Mouse (Mus musculus) heart, postnatal 14 days (tissue): Measurements from ENCODE around the gene Slc37a4. TPM values are rescaled to one million over a fixed set of nuclear protein-coding genes. Genes with fewer than 3 reads are reported as not detected.
"Not testable (repeated sequence)": the region's sequence is repeated elsewhere in the genome, so short reads cannot be mapped to it uniquely, and the experiment has no call there.

Experiments used
- DNase-seq, 2 experiments: peaks; one replicate each; pipeline ENCODE4 v3.0.0; 2021 to 2022
- intact Hi-C: fragments of 180-260 bp; cut with DNase I; formaldehyde crosslinking; loops from one replicate; pipeline ENCODE4 v1.15.1; 2025
- microRNA-seq, 2 experiments: library from miRNA; unstranded; fragments of <30 nt; microRNA quantifications; one replicate each; pipeline ENCODE4 v1.2.0; 2021 to 2022
- total RNA-seq, 2 experiments: library from RNA; stranded (reverse); gene quantifications; 2 replicates each; pipeline ENCODE4 v1.2.3; 2021

Gene Slc37a4
- total RNA-seq, 2 experiments from 2014 or later, result 29.6 to 31.0 TPM

DNA sequence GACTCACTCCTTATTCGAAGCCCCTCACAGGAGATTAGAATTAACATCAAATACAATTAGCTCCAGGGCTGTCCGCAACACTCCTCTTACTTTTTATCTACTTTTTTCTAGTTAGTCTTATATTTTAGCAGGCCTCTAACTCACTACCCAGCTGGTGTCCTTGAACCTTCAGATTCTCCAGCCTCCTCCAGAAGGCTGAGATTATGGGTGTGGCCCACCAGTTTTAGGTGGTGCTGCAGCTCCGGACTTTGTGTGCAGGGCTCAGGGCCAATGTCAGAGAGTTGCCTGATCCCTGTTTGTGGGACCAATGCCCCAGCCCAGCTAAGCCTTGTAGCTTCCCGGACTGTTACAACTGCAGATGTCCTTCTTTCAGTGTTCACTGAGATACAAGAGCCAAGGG is 26.9 kb downstream of the Slc37a4 start:
- intact Hi-C loops, result no loop called here
- no peak for DNase-seq

DNA sequence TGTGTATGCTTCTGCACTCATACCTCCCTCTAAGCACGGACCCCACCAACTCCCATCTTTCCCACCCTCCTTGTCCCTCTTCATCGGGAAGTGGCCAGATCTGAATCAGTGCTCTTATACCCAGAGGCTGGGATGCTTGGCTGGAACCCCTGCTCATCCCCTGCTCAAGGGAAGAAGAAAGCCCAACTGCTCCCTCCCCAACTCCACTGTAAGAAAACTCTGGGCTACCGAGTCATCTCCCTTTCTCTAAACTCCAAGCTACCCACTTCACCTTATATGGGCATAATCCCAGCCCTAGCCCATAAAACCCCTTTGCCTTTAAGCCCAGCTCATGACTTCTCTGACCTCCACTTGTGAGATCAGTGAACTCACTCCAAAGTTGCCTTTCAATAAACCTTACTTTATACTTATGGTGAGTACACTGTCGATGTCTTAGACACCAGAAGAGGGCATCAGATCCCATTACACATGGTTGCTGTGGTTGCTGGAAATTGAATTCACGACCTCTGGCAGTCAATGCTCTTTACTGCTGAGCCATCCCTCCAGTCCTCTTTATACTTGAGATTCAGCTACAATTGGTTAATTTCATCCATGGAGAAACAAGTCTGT is 36.0 kb downstream of the Slc37a4 start:
- DNase-seq, result no peak
- intact Hi-C loops, result no loop called here

DNA sequence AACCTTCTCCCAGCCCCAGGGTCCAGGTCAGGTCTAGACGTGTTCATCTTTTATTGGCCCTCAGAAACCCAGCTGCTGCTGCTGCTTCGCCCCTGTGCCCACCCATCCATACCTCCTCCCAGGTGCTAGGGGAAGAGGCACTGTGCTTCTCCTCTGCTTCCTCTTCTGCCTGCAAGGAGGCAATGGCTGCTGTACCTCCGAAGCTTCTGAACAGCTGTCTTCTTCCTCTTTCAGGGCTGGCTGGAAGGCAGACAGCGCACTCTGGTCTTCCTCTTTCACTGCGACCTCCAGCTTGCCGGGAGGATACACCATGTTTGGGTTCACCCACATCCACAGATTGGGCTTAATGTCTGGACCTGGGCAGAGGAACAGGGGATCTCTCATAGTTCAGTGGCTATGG is 39.1 kb downstream of the Slc37a4 start:
- intact Hi-C loops, result no loop called here
- DNase-seq, result no peak

DNA sequence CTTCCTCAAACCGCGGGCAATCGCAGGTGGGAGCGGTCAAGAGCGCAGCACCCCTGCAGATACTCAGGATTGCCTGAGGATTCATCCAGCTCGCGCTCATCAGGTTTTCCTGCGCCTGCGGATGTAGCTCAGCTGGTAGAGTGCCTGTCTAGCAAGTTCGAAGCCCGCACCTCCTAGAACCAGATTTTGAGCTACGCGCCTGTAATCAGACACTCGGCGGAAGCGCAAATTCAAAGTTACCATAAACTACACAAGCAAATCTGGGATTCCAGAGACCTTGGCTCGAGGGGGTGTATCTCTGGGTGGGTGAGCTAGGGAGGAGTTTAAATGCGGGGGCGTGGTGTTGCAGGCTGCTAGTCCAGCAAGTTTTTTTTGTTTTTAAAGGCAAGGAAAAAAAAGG is 44.3 kb downstream of the Slc37a4 start, which contains the start of gene Foxr1:
Gene Foxr1 (minus strand): TSS at position 176 of the 400 bp plus-strand sequence.
- intact Hi-C loops, result no loop called here

DNA sequence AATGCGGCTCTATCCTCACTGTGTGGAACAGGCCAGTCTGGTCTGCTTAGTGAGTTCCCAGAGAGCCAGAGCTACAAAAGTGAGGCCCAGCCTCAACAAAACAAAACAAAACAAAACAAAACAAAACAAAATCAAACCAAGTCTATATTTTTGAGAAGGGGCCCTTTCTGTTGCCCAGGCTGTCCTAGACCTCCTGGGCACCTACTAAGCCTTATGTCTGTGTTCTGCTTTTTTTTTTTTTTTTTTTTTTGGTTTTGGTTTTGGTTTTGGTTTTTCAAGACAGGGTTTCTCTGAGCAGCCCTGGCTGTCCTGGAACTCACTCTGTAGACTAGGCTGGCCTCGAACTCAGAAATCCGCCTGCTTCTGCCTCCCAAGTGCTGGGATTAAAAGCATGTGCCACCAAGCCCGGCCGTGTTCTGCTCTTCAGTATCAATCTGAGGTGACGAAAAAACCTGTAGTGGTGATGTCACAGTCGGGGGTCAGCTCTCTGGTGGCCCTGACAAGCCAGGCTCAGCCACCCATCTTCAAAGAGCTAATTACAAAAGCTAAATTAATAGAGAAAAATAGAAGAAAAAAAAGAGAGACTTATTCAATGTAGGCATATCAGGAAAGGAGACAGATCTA is 47.9 kb downstream of the Slc37a4 start:
- intact Hi-C loops, DNase-seq: not testable (repeated sequence)

More for the DNA sequence above, 44.3 kb downstream of the Slc37a4 start, which contains the start of gene Foxr1:
- DNase-seq, result no peak

DNA sequence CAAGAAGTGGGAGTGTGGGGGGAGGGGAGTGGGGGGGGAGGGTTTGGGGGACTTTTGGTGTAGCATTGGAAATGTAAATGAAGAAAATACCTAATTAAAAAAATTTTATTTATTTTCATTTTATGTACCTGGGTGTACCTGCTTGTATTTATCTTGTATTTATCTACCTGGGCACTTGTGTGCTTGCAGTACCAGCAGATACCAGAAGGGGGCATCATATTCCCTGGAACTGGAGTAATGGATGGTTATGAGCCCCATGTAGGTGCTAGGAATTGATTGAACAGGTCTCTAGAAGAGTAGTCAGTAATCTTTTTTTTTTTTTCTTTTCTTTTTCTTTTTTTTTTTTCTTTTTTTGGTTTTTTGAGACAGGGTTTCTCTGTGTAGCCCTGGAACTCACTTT is 53.7 kb downstream of the Slc37a4 start:
- no peak for DNase-seq
- intact Hi-C loops, result no loop called here

Small RNAs within 50 kb of the gene (microRNA-seq; reads per million reads assigned to microRNA genes)
- gene Mir7085, result 0.72 to 1.1 reads per million in 2 experiments

Other genes starting within 250 kb of the Slc37a4 start
- gene Cbl, start 162.8 kb upstream of the Slc37a4 start, total RNA-seq, result 10 to 100 TPM; 26.4 to 31.2 TPM
- gene Ccdc153, start 156.2 kb upstream of the Slc37a4 start, total RNA-seq, result 1 to 10 TPM in 1 of 2 experiments, not detected in 1; 1.1 TPM
- 1 to 10 TPM; 2.0 to 2.8 TPM for gene Pdzd3, start 145.4 kb upstream of the Slc37a4 start, total RNA-seq
- gene Nlrx1, start 128.3 kb upstream of the Slc37a4 start, total RNA-seq, result 10 to 100 TPM; 17.3 TPM
- under 1 TPM; 0.72 to 0.73 TPM for gene Abcg4, start 108.2 kb upstream of the Slc37a4 start, total RNA-seq
- gene Hinfp, start 91.2 kb upstream of the Slc37a4 start, total RNA-seq, result 10 to 100 TPM; 11.0 to 11.4 TPM
- 10 to 100 TPM; 15.8 to 16.6 TPM for gene C2cd2l, start 76.6 kb upstream of the Slc37a4 start, total RNA-seq
- gene Dpagt1, start 70.8 kb upstream of the Slc37a4 start, total RNA-seq, result 10 to 100 TPM; 18.8 to 21.0 TPM
- 10 to 100 TPM; 21.6 to 35.0 TPM for gene H2afx, start 62.2 kb upstream of the Slc37a4 start, total RNA-seq
- 10 to 100 TPM; 44.4 to 46.8 TPM for gene Hmbs, start 52.6 kb upstream of the Slc37a4 start, total RNA-seq
- 10 to 100 TPM; 17.8 to 19.5 TPM for gene Vps11, start 35.2 kb upstream of the Slc37a4 start, total RNA-seq
- 10 to 100 TPM; 38.9 to 52.1 TPM for gene Hyou1, start 17.4 kb upstream of the Slc37a4 start, total RNA-seq
- 100 to 1,000 TPM; 728 to 854 TPM for gene Rps25, start 10.3 kb downstream of the Slc37a4 start, total RNA-seq
- 10 to 100 TPM; 32.1 to 35.8 TPM for gene Trappc4, start 10.7 kb downstream of the Slc37a4 start, total RNA-seq
- 10 to 100 TPM; 11.4 to 11.9 TPM for gene Ccdc84, start 21.7 kb downstream of the Slc37a4 start, total RNA-seq
- gene Foxr1, start 44.3 kb downstream of the Slc37a4 start, total RNA-seq, result not detected
- not detected for gene Upk2, start 58.1 kb downstream of the Slc37a4 start, total RNA-seq
- 10 to 100 TPM; 57.9 to 64.9 TPM for gene Bcl9l, start 86.0 kb downstream of the Slc37a4 start, total RNA-seq
- under 1 TPM; 0.12 to 0.20 TPM for gene Cxcr5, start 165.0 kb downstream of the Slc37a4 start, total RNA-seq
- 10 to 100 TPM; 92.0 to 94.3 TPM for gene Ddx6, start 208.0 kb downstream of the Slc37a4 start, total RNA-seq